Mouse (Mus musculus) adrenal gland, adult 10 weeks (tissue): Measurements from ENCODE around the gene Ddx47. TPM values are rescaled to one million over a fixed set of nuclear protein-coding genes. Genes with fewer than 3 reads are reported as not detected.

ENCODE experiments used
- polyA plus RNA-seq: library from polyadenylated mRNA; stranded (reverse); fragments of 350-450 nt; fragmentation: Illumina TruSeq; extraction: RNeasy Lipid Tissue Mini Kit (QIAGEN cat#74804); gene quantifications from one replicate; pipeline ENCODE4 v1.2.3, GENCODE M21; 2014; ENCODE audit warnings: low read depth, low replicate concordance

Ddx47 gene
- 175 TPM for polyA plus RNA-seq

DNA sequence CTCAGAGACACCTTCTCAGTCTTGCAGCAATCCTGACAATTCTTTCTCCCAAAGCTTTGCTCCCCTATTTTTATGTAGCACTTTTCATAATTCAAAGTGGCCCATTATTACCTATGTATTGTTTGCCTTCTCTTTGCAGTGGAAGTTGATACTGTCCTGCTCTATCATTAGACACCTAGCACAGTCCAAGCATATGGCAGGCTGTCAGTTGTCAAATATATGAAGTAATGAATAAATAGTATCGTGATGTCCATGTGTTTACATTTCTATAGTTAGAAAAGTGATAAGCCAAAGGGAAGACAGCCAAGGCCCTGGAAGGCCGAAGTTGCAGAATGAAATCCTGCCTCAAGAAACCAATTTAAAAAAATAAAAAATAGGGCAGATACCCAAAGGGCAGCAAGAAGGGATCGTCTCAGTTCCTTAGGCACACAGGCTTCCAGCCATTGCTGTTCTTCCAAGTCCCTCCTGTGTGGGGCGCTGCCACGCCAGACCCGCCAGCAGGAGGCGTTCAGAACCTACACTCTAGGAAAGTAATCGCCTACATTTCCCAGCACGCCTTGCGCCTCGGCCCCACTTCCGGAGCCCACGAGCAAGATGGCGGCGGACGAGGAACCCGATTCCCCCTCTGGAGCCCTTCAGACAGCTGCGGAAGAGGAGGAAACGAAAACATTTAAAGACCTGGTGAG, at the start of gene Ddx47:
Ddx47 (plus strand) TSS at position 565 of the 686 bp plus-strand sequence.

GRCm38 (mm10) chr6:134981231-134982062, 30.0 kb upstream of the Ddx47 start, which contains the start of gene Apold1:
Gene Apold1, plus strand, starts transcription at chr6:134981718.

DNA sequence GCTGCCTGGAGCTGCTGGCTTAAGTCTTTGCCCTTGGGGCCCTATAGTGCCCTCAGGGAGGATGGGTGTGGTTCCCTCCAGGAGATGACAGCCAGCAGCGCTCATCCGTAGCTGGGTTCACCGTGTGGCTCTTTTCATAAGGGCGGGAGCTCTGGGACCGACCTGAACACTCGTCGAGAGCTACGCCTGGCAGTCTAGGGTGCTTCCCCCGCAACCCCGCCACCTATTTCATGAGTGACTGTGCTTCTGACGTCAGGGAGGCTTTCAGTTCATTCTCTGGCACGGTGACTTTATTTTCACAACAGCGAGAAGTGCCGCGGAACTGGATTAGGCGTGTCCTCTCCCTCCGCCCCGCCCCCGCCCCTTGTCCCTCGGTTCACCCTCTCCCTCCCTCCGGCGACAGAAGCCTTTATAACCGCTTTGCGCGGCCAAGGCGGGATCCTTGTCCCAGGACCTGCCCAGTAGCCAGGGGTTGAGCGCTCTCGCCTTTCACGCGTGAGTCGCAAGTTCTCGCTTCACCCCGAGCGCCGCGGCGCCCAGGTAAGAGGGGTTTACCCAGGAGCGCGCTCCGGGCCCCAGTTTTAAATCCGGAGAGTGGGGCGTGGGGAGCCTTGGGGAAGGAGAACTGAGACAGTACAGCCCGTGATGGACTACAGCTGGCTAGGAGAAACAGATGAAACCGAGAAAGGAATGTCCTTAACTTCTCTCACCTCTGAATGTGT, 54.0 kb downstream of the Ddx47 start, which contains the start of gene Gprc5a:
Gprc5a (plus strand) TSS at position 416 of the 722 bp plus-strand sequence.

Other genes starting within 250 kb of the Ddx47 start
- 70.5 TPM for gene Dusp16, start 219.0 kb upstream of the Ddx47 start, polyA plus RNA-seq
- 46.7 TPM for gene Crebl2, start 181.5 kb upstream of the Ddx47 start, polyA plus RNA-seq
- 2.7 TPM for gene Gpr19, start 113.0 kb upstream of the Ddx47 start, polyA plus RNA-seq
- gene Cdkn1b, start 91.2 kb upstream of the Ddx47 start, polyA plus RNA-seq = 76.9 TPM
- gene Apold1, start 29.9 kb upstream of the Ddx47 start, polyA plus RNA-seq = 8.7 TPM
- 0.29 TPM for gene Gprc5a, start 54.0 kb downstream of the Ddx47 start, polyA plus RNA-seq
- not detected for gene Gprc5d, start 106.7 kb downstream of the Ddx47 start, polyA plus RNA-seq
- gene Fam234b, start 186.4 kb downstream of the Ddx47 start, polyA plus RNA-seq = 17.3 TPM
- gene Hebp1, start 186.4 kb downstream of the Ddx47 start, polyA plus RNA-seq = 2.4 TPM
- gene Gsg1, start 242.7 kb downstream of the Ddx47 start, polyA plus RNA-seq = not detected